Mouse (Mus musculus) forebrain, embryonic 15.5 days (tissue): Measurements from ENCODE around the gene Olfr883. TPM values are rescaled to one million over a fixed set of nuclear protein-coding genes. Genes with fewer than 3 reads are reported as not detected.

ENCODE experiments used
- ATAC-seq: fragments of 200-750 bp; cut with Nextera tagmentation; replicated peaks from 2 replicates; pipeline ENCODE4 v1.8.0; 2017; ENCODE audit warnings: mild to moderate bottlenecking, moderate TSS enrichment, moderate library complexity
- H3K27ac ChIP-seq: fragments of 300-500 bp; sonication (generic); replicated peaks from 2 replicates; pipeline ENCODE4 v1.5.1; 2015; ENCODE audit warnings: mild to moderate bottlenecking, inconsistent platforms
- H3K27me3 ChIP-seq: fragments of 300-500 bp; sonication (generic); 2 replicates; pipeline ENCODE4 v1.6.1; 2015; ENCODE audit warnings: inconsistent platforms
- H3K36me3 ChIP-seq: fragments of 300-500 bp; sonication (generic); 2 replicates; pipeline ENCODE4 v1.6.1; 2015; ENCODE audit warnings: mild to moderate bottlenecking, inconsistent platforms
- H3K4me1 ChIP-seq: fragments of 300-500 bp; sonication (generic); 2 replicates; pipeline ENCODE4 v1.6.1; 2015; ENCODE audit warnings: inconsistent platforms
- H3K4me2 ChIP-seq: fragments of 300-500 bp; sonication (generic); replicated peaks from 2 replicates; pipeline ENCODE4 v1.6.1; 2015; ENCODE audit warnings: mild to moderate bottlenecking, inconsistent platforms
- H3K4me3 ChIP-seq: fragments of 300-500 bp; sonication (generic); 2 replicates; pipeline ENCODE4 v1.5.1; 2015; ENCODE audit warnings: mild to moderate bottlenecking, inconsistent platforms
- H3K9ac ChIP-seq: fragments of 300-500 bp; sonication (generic); replicated peaks from 2 replicates; pipeline ENCODE4 v1.6.1; 2015; ENCODE audit warnings: mild to moderate bottlenecking, inconsistent platforms
- H3K9me3 ChIP-seq: fragments of 300-500 bp; sonication (generic); 2 replicates; pipeline ENCODE4 v1.6.1; 2016; ENCODE audit warnings: inconsistent platforms
- whole genome bisulfite sequencing: fragments of 180-500 bp; shearing (Covaris S2); methylation state at CpG from one replicate; pipeline ENCODE4 v1.1.7; 2015; ENCODE audit warnings: mixed read lengths; 5-methylcytosine and 5-hydroxymethylcytosine counted together
- polyA plus RNA-seq: library from polyadenylated mRNA; unstranded; fragments of >200 nt; fragmentation: Nextera tagmentation; extraction: Ambion mirVana; gene quantifications from 2 replicates; pipeline ENCODE4 v1.2.1, GENCODE M21; 2015

The Olfr883 gene
- not detected in 2 replicates for polyA plus RNA-seq

DNA sequence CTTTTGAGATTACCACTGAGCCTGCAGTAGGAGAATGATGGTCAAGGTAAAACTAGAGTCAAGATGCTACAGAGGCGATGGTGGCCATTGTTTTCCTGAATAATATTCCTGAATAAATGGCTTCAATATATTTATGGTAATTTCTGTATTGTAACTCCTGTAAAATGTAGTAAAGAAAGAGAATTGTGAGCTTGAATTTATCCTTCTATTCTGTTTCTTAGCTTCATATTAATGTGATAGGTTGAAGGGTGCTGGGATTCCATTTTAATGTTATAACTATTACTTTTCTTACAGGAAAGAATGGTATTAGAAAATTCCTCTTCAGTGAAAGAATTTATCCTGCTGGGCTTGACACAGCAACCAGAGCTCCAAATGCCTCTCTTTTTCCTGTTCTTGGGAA is at the start of gene Olfr883:
TSS of gene Olfr883 (plus strand) at position 301 of the 400 bp plus-strand sequence.
- Histone ChIP-seq H3K9ac (no peak within 1 kb of the TSS), H3K4me2 (no peak within 1 kb of the TSS), H3K36me3 (no peaks in the 10 kb centered on the region), H3K27ac (no peak within 1 kb of the TSS), H3K4me3 (no peak within 1 kb of the TSS), H3K9me3 (no peaks in the 10 kb centered on the region), H3K27me3 (no peaks in the 10 kb centered on the region), H3K4me1 (no peaks in the 10 kb centered on the region)
- 84% methylated on average over 1 of the region's 1 CpGs for WGBS
- no peak for ATAC-seq

DNA sequence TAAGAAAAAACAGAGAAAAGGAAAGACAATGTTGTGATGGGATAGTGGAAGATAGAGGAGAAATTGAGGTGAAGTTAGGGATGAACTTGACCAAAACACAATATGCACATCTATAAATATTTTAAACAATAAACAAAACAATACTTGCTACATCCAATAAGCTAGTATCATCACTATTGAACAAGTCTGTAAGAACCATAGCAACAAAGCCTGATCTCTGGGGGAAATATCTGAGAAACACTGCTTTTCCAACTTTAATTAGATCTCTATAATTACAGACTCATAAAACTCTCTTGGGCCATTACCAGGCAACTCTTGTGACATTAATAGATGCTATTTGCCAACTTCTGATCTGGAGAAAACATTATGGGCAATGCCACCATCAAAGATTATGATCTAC is 34.1 kb upstream of the Olfr883 start, which contains the start of gene Olfr881:
TSS of gene Olfr881 (plus strand) at position 301 of the 400 bp plus-strand sequence.
- Histone ChIP-seq H3K36me3 (no peaks in the 10 kb centered on the region), H3K9ac (no peak within 1 kb of the TSS), H3K4me1 (no peaks in the 10 kb centered on the region), H3K9me3 (no peaks in the 10 kb centered on the region), H3K27ac (no peak within 1 kb of the TSS), H3K4me2 (no peak within 1 kb of the TSS), H3K4me3 (no peak within 1 kb of the TSS), H3K27me3 (no peaks in the 10 kb centered on the region)
- ATAC-seq: no peak

DNA sequence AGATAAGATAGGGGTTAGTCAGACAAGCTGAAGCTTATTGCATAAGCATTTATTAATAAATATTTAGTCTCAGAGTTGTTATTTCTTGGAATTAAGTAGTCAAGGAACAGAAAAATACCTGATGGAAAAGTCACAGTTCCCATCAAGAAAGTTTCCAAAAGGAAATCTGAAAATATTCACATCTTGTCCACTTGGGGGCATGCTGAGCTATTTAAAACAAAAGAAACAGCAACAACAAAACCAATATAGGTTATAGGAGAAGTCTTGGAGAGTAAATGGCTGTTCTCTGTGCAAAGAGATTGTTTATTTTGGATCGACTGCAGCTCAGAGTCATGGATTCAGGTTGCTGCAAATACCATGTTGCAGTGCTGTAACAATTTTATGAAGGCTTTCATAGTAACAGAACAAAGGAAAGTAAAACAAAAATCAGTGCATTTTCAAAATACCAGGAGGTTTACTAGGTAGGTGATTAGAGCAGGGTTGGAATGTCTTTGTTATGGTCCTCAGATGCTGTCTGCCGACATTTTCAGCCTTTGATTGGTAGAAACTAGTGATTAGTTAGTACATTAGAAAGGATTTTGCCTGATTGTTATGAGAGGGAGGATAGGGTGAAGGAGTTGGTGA is 26.9 kb upstream of the Olfr883 start:
- H3K9ac ChIP-seq: no peak overlapping the region
- no peaks in the 10 kb centered on the region for H3K27me3 ChIP-seq
- no peak overlapping the region for H3K4me2 ChIP-seq
- no peak overlapping the region for H3K4me3 ChIP-seq
- no peaks in the 10 kb centered on the region for H3K4me1 ChIP-seq
- H3K36me3 ChIP-seq: no peaks in the 10 kb centered on the region
- H3K9me3 ChIP-seq: no peaks in the 10 kb centered on the region
- 46% methylated on average over 2 of the region's 2 CpGs for WGBS
- H3K27ac ChIP-seq: no peak overlapping the region
- ATAC-seq: no peak

DNA sequence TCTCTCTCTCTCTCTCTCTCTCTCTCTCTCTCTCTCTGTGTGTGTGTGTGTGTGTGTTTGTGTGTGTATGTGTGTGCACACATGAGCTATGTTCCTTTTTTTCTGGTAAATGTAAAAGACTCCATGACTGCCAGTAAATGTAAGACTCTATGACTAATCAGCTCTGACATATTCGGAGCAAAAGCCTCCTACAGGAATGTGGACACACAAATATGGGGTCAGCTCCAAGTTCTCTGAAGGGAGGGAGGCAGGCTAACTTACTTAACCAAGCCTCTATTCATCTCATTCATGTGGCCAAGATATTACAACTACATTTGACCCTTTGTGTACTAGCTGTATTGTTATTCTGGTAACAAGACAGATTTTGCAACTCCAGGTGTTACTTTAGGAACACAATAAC is 25.6 kb upstream of the Olfr883 start:
- WGBS: 59% methylated on average over 1 of the region's 1 CpGs
- H3K9me3 ChIP-seq: no peaks in the 10 kb centered on the region

DNA sequence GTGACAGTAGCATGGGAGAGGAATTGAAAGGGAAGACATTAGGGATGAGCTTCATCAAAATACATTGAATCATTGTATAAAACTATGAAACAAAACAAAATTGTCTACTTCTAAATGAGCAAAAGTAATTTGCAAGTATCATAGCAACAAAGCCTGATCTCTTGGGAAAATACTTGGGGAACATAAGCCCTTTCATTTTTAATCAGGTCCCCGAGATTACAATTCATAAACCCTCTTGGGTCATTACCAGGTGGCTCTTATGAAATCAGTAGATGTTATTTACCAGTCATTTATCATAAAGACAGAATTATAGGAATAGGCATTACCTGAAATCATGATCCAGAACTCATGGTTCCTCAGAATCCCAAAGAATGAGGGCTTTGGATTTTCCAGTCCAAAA is 20.6 kb downstream of the Olfr883 start, which contains the start of gene Olfr884:
TSS of gene Olfr884 (plus strand) at position 301 of the 400 bp plus-strand sequence.
- no peaks in the 10 kb centered on the region for H3K9me3 ChIP-seq
- no peak within 1 kb of the TSS for H3K4me2 ChIP-seq
- ATAC-seq: no peak
- 75% methylated on average over 1 of the region's 1 CpGs for WGBS
- H3K4me3 ChIP-seq: no peak within 1 kb of the TSS
- H3K9ac ChIP-seq: no peak within 1 kb of the TSS
- H3K4me1 ChIP-seq: no peaks in the 10 kb centered on the region
- no peaks in the 10 kb centered on the region for H3K27me3 ChIP-seq
- H3K36me3 ChIP-seq: no peaks in the 10 kb centered on the region
- no peak within 1 kb of the TSS for H3K27ac ChIP-seq

More for the DNA sequence above, 25.6 kb upstream of the Olfr883 start:
- H3K27ac ChIP-seq: no peak overlapping the region
- no peak overlapping the region for H3K9ac ChIP-seq
- no peaks in the 10 kb centered on the region for H3K27me3 ChIP-seq
- ATAC-seq: no peak
- H3K4me1 ChIP-seq: no peaks in the 10 kb centered on the region
- H3K36me3 ChIP-seq: no peaks in the 10 kb centered on the region
- H3K4me3 ChIP-seq: no peak overlapping the region
- no peak overlapping the region for H3K4me2 ChIP-seq

DNA sequence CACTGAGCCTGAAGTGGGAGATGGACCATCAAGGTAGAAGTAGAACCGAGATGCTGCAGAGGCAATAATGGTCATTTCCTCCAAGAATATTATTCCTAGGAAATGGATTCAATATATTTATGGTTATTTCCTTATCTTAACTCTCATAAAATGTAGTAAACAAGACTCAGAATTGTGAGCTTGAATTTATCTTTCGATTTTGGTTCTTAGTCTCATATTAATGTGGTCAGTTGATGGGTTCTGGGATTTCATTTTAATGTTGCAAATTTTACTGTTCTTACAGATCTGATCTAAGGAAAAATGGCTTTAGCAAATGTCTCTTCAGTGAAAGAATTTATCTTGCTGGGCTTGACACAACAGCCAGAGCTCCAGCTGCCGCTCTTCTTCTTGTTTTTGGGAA is 35.4 kb downstream of the Olfr883 start, which contains the start of gene Olfr885:
TSS of gene Olfr885 (plus strand) at position 301 of the 400 bp plus-strand sequence.
- Histone ChIP-seq H3K4me1 (no peaks in the 10 kb centered on the region), H3K9ac (no peak within 1 kb of the TSS), H3K4me2 (no peak within 1 kb of the TSS), H3K4me3 (no peak within 1 kb of the TSS), H3K36me3 (no peaks in the 10 kb centered on the region), H3K9me3 (no peaks in the 10 kb centered on the region), H3K27me3 (no peaks in the 10 kb centered on the region), H3K27ac (no peak within 1 kb of the TSS)
- WGBS: 93% methylated on average over 3 of the region's 3 CpGs
- ATAC-seq: no peak

Other genes with a start within 250 kb of the Olfr883 start
- gene Olfr876, start 222.8 kb upstream of the Olfr883 start, polyA plus RNA-seq: not detected in 2 replicates
- gene Olfr877, start 171.5 kb upstream of the Olfr883 start, polyA plus RNA-seq: not detected in 2 replicates
- not detected in 2 replicates for gene Olfr145, start 129.1 kb upstream of the Olfr883 start, polyA plus RNA-seq
- not detected in 2 replicates for gene Olfr878, start 108.0 kb upstream of the Olfr883 start, polyA plus RNA-seq
- gene Olfr881, start 34.0 kb upstream of the Olfr883 start, polyA plus RNA-seq: not detected in 2 replicates
- not detected in 2 replicates for gene Olfr884, start 20.7 kb downstream of the Olfr883 start, polyA plus RNA-seq
- not detected in 2 replicates for gene Olfr885, start 35.5 kb downstream of the Olfr883 start, polyA plus RNA-seq
- not detected in 2 replicates for gene Olfr887, start 58.3 kb downstream of the Olfr883 start, polyA plus RNA-seq
- gene Olfr888, start 82.3 kb downstream of the Olfr883 start, polyA plus RNA-seq: not detected in 2 replicates
- gene Olfr889, start 89.4 kb downstream of the Olfr883 start, polyA plus RNA-seq: 0.03 and 0.10 TPM in 2 replicates
- gene Olfr890, start 116.7 kb downstream of the Olfr883 start, polyA plus RNA-seq: not detected in 2 replicates
- gene Olfr891, start 155.0 kb downstream of the Olfr883 start, polyA plus RNA-seq: not detected in 2 replicates
- gene Olfr893, start 182.6 kb downstream of the Olfr883 start, polyA plus RNA-seq: not detected in 2 replicates
- gene Olfr894, start 192.2 kb downstream of the Olfr883 start, polyA plus RNA-seq: not detected in 2 replicates
- not detected in 2 replicates for gene Olfr143, start 227.0 kb downstream of the Olfr883 start, polyA plus RNA-seq
- not detected in 2 replicates for gene Olfr895, start 242.0 kb downstream of the Olfr883 start, polyA plus RNA-seq